Comparison of ENCODE assay signal across 24 mouse cellular contexts in genomic region chr16:87676182-87676581, GRCm38 (mm10). TPM values are rescaled to one million over a fixed set of nuclear protein-coding genes. Genes with fewer than 3 reads are reported as not detected.
DNase-seq lines count a peak whose midpoint lies in the region; ATAC-seq lines count a peak whose summit lies in the region.
"Had no signal": no experiment of that assay in that cellular context is flagged by ENCODE, and none has a peak within 500 bp of the region (broad histone marks: within the 10 kb centered on the region; RNA-seq: fewer than 3 reads in every experiment).

No protein-coding gene starts in this region.

- H3K9me3 ChIP-seq in kidney, embryonic 16.5 days (ENCODE audit: low read length): no peaks in the 10 kb centered on the region
- no peaks in the 10 kb centered on the region for H3K9me3 ChIP-seq in midbrain, embryonic 11.5 days (ENCODE audit: control insufficient read depth, low read length)
- H3K9me3 ChIP-seq: embryonic facial prominence, embryonic 13.5 days; G1E; heart, embryonic 10.5 days; hindbrain, embryonic 12.5 days; limb, embryonic 15.5 days; midbrain, embryonic 10.5 days; stomach, embryonic 15.5 days had no signal

- H3K4me2 ChIP-seq in kidney, embryonic 16.5 days (replicated peaks; ENCODE audit: low read depth, low read length): no peak overlapping the region
- H3K4me2 ChIP-seq in midbrain, embryonic 11.5 days: no peak overlapping the region
- H3K4me2 ChIP-seq: embryonic facial prominence, embryonic 13.5 days; hindbrain, embryonic 12.5 days; limb, embryonic 15.5 days; stomach, embryonic 15.5 days had no signal

- peak; percentile 36 for DNase-seq in embryo, embryonic 10 days (ENCODE audit: low spot score)
- no peak for DNase-seq in embryo, embryonic 9.5 days (ENCODE audit: extremely low spot score)
- DNase-seq in kidney, adult 8-10 months: peak; percentile 88
- peak; percentile 63 for DNase-seq in adipocyte (ENCODE audit: low spot score)
- peak; percentile 79 to 84 for DNase-seq in kidney, postnatal 36 days
- DNase-seq in midbrain, embryonic 11.5 days (ENCODE audit: low spot score, missing footprints): no peak
- DNase-seq: adrenal gland, postnatal 36 days; cerebellum, adult 18-20 months; heart, postnatal 10 days; retina, postnatal 1 day; thymus, adult 18-20 months; thymus, postnatal 4 days had no signal

- no peak overlapping the region for H3K9ac ChIP-seq in kidney, embryonic 16.5 days (replicated peaks; ENCODE audit: low read length)
- H3K9ac ChIP-seq in midbrain, embryonic 11.5 days (ENCODE audit: low read length): no peak overlapping the region
- H3K9ac ChIP-seq: embryonic facial prominence, embryonic 13.5 days; hindbrain, embryonic 12.5 days; limb, embryonic 15.5 days; stomach, embryonic 15.5 days had no signal

- H3K36me3 ChIP-seq in kidney, embryonic 16.5 days (ENCODE audit: insufficient read depth, low read length): no peaks in the 10 kb centered on the region
- H3K36me3 ChIP-seq in midbrain, embryonic 11.5 days (ENCODE audit: control insufficient read depth, insufficient read depth, low read length): no peaks in the 10 kb centered on the region
- H3K36me3 ChIP-seq: embryonic facial prominence, embryonic 13.5 days; G1E; heart, embryonic 10.5 days; hindbrain, embryonic 12.5 days; limb, embryonic 15.5 days; midbrain, embryonic 10.5 days; stomach, embryonic 15.5 days had no signal

- no peaks in the 10 kb centered on the region for H3K4me1 ChIP-seq in kidney, embryonic 16.5 days (ENCODE audit: insufficient read depth, low read length)
- no peaks in the 10 kb centered on the region for H3K4me1 ChIP-seq in midbrain, embryonic 11.5 days (ENCODE audit: control insufficient read depth, insufficient read depth, low read length)
- H3K4me1 ChIP-seq: embryonic facial prominence, embryonic 13.5 days; heart, embryonic 10.5 days; hindbrain, embryonic 12.5 days; limb, embryonic 15.5 days; midbrain, embryonic 10.5 days had no signal

- no peak for ATAC-seq in kidney, embryonic 16.5 days (ENCODE audit: low FRiP score, low TSS enrichment)
- ATAC-seq in midbrain, embryonic 11.5 days (ENCODE audit: low FRiP score): no peak
- ATAC-seq in CD4-positive, CD25-positive, alpha-beta regulatory T cell, adult 4 months: no peak
- ATAC-seq: activated CD4-positive, CD25-positive, alpha-beta regulatory T cell, adult 4 months; forebrain, embryonic 16.5 days had no signal

- H3K27me3 ChIP-seq in kidney, embryonic 16.5 days (ENCODE audit: insufficient read depth, low read length): no peaks in the 10 kb centered on the region
- H3K27me3 ChIP-seq in midbrain, embryonic 11.5 days (ENCODE audit: control insufficient read depth, insufficient read depth, low read length): no peaks in the 10 kb centered on the region
- H3K27me3 ChIP-seq: embryonic facial prominence, embryonic 13.5 days; hindbrain, embryonic 12.5 days; limb, embryonic 15.5 days; stomach, embryonic 15.5 days had no signal

- H3K4me3 ChIP-seq in kidney, embryonic 16.5 days (ENCODE audit: low read length): no peak overlapping the region
- no peak overlapping the region for H3K4me3 ChIP-seq in midbrain, embryonic 11.5 days (ENCODE audit: low read depth, low read length)
- H3K4me3 ChIP-seq: embryonic facial prominence, embryonic 13.5 days; heart, embryonic 10.5 days; hindbrain, embryonic 12.5 days; limb, embryonic 15.5 days; midbrain, embryonic 10.5 days; stomach, embryonic 15.5 days had no signal

- 72% methylated on average over 10 of the region's 10 CpGs for WGBS in kidney, embryonic 16.5 days
- WGBS in midbrain, embryonic 11.5 days: 75% methylated on average over 10 of the region's 10 CpGs

- H3K27ac ChIP-seq in kidney, embryonic 16.5 days (ENCODE audit: low read length): no peak overlapping the region
- H3K27ac ChIP-seq in midbrain, embryonic 11.5 days (ENCODE audit: low read depth, low read length): no peak overlapping the region
- H3K27ac ChIP-seq: embryonic facial prominence, embryonic 13.5 days; heart, embryonic 10.5 days; hindbrain, embryonic 12.5 days; limb, embryonic 15.5 days; macrophage; midbrain, embryonic 10.5 days; stomach, embryonic 15.5 days had no signal

RNA-seq across cellular contexts. Expression of gene Bach1, which starts 22.6 kb away (rescaled TPM):
- polyA plus RNA-seq in kidney, embryonic 16.5 days (2015; fragmentation: Nextera tagmentation; extraction: Ambion mirVana): 12.0 and 12.5 TPM in 2 replicates
- polyA plus RNA-seq in midbrain, embryonic 11.5 days (2014; fragmentation: Nextera tagmentation; extraction: Ambion mirVana): 19.2 and 19.3 TPM in 2 replicates
- 1 to 10 TPM; 3.4 to 3.9 TPM for polyA plus RNA-seq in CD4-positive, CD25-positive, alpha-beta regulatory T cell, adult 4 months (2017; shearing (Covaris generic))

Comparison
In these comparisons a context has a peak if more than half of its experiments do, and no peak if none do; other contexts are left out.
1. DNase-seq: peak in embryo, embryonic 10 days (single experiment), kidney, adult 8-10 months (2 of 2), adipocyte (single experiment) and kidney, postnatal 36 days (2 of 2); none in embryo, embryonic 9.5 days (single experiment) and midbrain, embryonic 11.5 days (single experiment).